Mouse (Mus musculus): Measurements from ENCODE around the gene Gstm3. TPM values are rescaled to one million over a fixed set of nuclear protein-coding genes. Genes with fewer than 3 reads are reported as not detected.

Gstm3 gene
- polyA plus RNA-seq, 1 experiment from 2014 or later, result 0.17 TPM

GRCm38 (mm10) chr3:108014098-108014973 is 45.3 kb upstream of the Gstm3 start:
- Histone ChIP-seq H3K27me3 (ENCODE audit: insufficient read depth, low read length) (no peaks in the 10 kb centered on the region), H3K4me3 (replicated peaks; ENCODE audit: low read depth, low read length) (no peak overlapping the region), H3K27ac (no peak overlapping the region; the same call in 1 of the 2 replicates), H3K9ac (ENCODE audit: low read depth, low read length) (no peak overlapping the region), H3K4me2 (ENCODE audit: low read length) (no peak overlapping the region), H3K36me3 (ENCODE audit: insufficient read depth, low read length) (no peaks in the 10 kb centered on the region), H3K4me1 (replicated peaks; ENCODE audit: insufficient read depth, low read length) (peaks cover 17% of the 10 kb centered on the region), H3K9me3 (replicated peaks; ENCODE audit: low read length) (no peaks in the 10 kb centered on the region)
- no peak for ATAC-seq (replicated peaks; ENCODE audit: low FRiP score, low read depth)
- no peak for DNase-seq (ENCODE audit: low spot score)
- WGBS, result 59% methylated on average over 7 of the region's 8 CpGs
- TF ChIP-seq CTCF (IDR thresholded peaks at IDR 0.05; ENCODE audit: low read depth), result no peak

GRCm38 (mm10) chr3:108013331-108013871 is 44.3 kb upstream of the Gstm3 start:
- H3K4me3 ChIP-seq (replicated peaks; ENCODE audit: low read depth, low read length), result no peak overlapping the region
- no peak for TF ChIP-seq CTCF (IDR thresholded peaks at IDR 0.05; ENCODE audit: low read depth)
- DNase-seq (ENCODE audit: low spot score) (peak; percentile 70), ATAC-seq (replicated peaks; ENCODE audit: low FRiP score, low read depth) (no peak)
- H3K4me1 ChIP-seq (replicated peaks; ENCODE audit: insufficient read depth, low read length), result peaks cover 15% of the 10 kb centered on the region
- H3K9ac ChIP-seq (ENCODE audit: low read depth, low read length), result no peak overlapping the region
- H3K9me3 ChIP-seq (replicated peaks; ENCODE audit: low read length), result no peaks in the 10 kb centered on the region
- H3K4me2 ChIP-seq (ENCODE audit: low read length), result no peak overlapping the region
- no peaks in the 10 kb centered on the region for H3K27me3 ChIP-seq (ENCODE audit: insufficient read depth, low read length)
- 65% methylated on average over 4 of the region's 4 CpGs for WGBS
- H3K36me3 ChIP-seq (ENCODE audit: insufficient read depth, low read length), result no peaks in the 10 kb centered on the region
- no peak overlapping the region for H3K27ac ChIP-seq

GRCm38 (mm10) chr3:108011558-108011957 is 42.5 kb upstream of the Gstm3 start:
- Histone ChIP-seq H3K27me3 (ENCODE audit: insufficient read depth, low read length) (no peaks in the 10 kb centered on the region), H3K36me3 (ENCODE audit: insufficient read depth, low read length) (no peaks in the 10 kb centered on the region), H3K4me3 (replicated peaks; ENCODE audit: low read depth, low read length) (no peak overlapping the region), H3K4me1 (replicated peaks; ENCODE audit: insufficient read depth, low read length) (peaks cover 9% of the 10 kb centered on the region; the same call in 1 of the 2 replicates), H3K9ac (ENCODE audit: low read depth, low read length) (no peak overlapping the region), H3K4me2 (ENCODE audit: low read length) (no peak overlapping the region), H3K27ac (no peak overlapping the region), H3K9me3 (replicated peaks; ENCODE audit: low read length) (no peaks in the 10 kb centered on the region)
- ATAC-seq (replicated peaks; ENCODE audit: low FRiP score, low read depth), result no peak
- no peak for TF ChIP-seq CTCF (IDR thresholded peaks at IDR 0.05; ENCODE audit: low read depth)
- 65% methylated on average over 3 of the region's 3 CpGs for WGBS
- DNase-seq (ENCODE audit: low spot score), result no peak

- 62% methylated on average over 2 of the region's 2 CpGs for WGBS
- ATAC-seq (replicated peaks; ENCODE audit: low FRiP score, low read depth), result no peak
These were observed 41.2 kb upstream of the Gstm3 start for GRCm38 (mm10) chr3:108010286-108010685.

GRCm38 (mm10) chr3:108002021-108002420 is 32.9 kb upstream of the Gstm3 start:
- DNase-seq (ENCODE audit: low spot score) (no peak), ATAC-seq (replicated peaks; ENCODE audit: low FRiP score, low read depth) (no peak)

More at GRCm38 (mm10) chr3:108010286-108010685, 41.2 kb upstream of the Gstm3 start:
- Histone ChIP-seq H3K27me3 (ENCODE audit: insufficient read depth, low read length) (no peaks in the 10 kb centered on the region), H3K4me1 (replicated peaks; ENCODE audit: insufficient read depth, low read length) (peaks cover 9% of the 10 kb centered on the region; the same call in 1 of the 2 replicates), H3K27ac (no peak overlapping the region), H3K9me3 (replicated peaks; ENCODE audit: low read length) (no peaks in the 10 kb centered on the region), H3K9ac (ENCODE audit: low read depth, low read length) (no peak overlapping the region), H3K4me3 (replicated peaks; ENCODE audit: low read depth, low read length) (no peak overlapping the region), H3K4me2 (ENCODE audit: low read length) (no peak overlapping the region), H3K36me3 (ENCODE audit: insufficient read depth, low read length) (no peaks in the 10 kb centered on the region)
- no peak for TF ChIP-seq CTCF (IDR thresholded peaks at IDR 0.05; ENCODE audit: low read depth)
- no peak for DNase-seq (ENCODE audit: low spot score)

GRCm38 (mm10) chr3:107999491-107999890 is 30.4 kb upstream of the Gstm3 start:
- 83% methylated on average over 3 of the region's 3 CpGs for WGBS
- DNase-seq (ENCODE audit: low spot score), result no peak

More at GRCm38 (mm10) chr3:108002021-108002420, 32.9 kb upstream of the Gstm3 start:
- no peaks in the 10 kb centered on the region for H3K36me3 ChIP-seq (ENCODE audit: insufficient read depth, low read length)
- H3K27ac ChIP-seq, result no peak overlapping the region
- 65% methylated on average over 8 of the region's 8 CpGs for WGBS
- H3K4me2 ChIP-seq (ENCODE audit: low read length), result no peak overlapping the region
- H3K4me3 ChIP-seq (replicated peaks; ENCODE audit: low read depth, low read length), result no peak overlapping the region
- no peak for TF ChIP-seq CTCF (IDR thresholded peaks at IDR 0.05; ENCODE audit: low read depth)
- no peak overlapping the region for H3K9ac ChIP-seq (ENCODE audit: low read depth, low read length)
- H3K27me3 ChIP-seq (ENCODE audit: insufficient read depth, low read length), result no peaks in the 10 kb centered on the region
- no peaks in the 10 kb centered on the region for H3K4me1 ChIP-seq (replicated peaks; ENCODE audit: insufficient read depth, low read length)
- H3K9me3 ChIP-seq (replicated peaks; ENCODE audit: low read length), result no peaks in the 10 kb centered on the region

More at GRCm38 (mm10) chr3:107999491-107999890, 30.4 kb upstream of the Gstm3 start:
- no peak overlapping the region for H3K4me2 ChIP-seq (ENCODE audit: low read length)
- no peaks in the 10 kb centered on the region for H3K36me3 ChIP-seq (ENCODE audit: insufficient read depth, low read length)
- H3K4me1 ChIP-seq (replicated peaks; ENCODE audit: insufficient read depth, low read length), result no peaks in the 10 kb centered on the region
- TF ChIP-seq CTCF (IDR thresholded peaks at IDR 0.05; ENCODE audit: low read depth), result no peak
- H3K4me3 ChIP-seq (replicated peaks; ENCODE audit: low read depth, low read length), result no peak overlapping the region
- no peak overlapping the region for H3K27ac ChIP-seq
- ATAC-seq (replicated peaks; ENCODE audit: low FRiP score, low read depth), result no peak
- no peak overlapping the region for H3K9ac ChIP-seq (ENCODE audit: low read depth, low read length)
- H3K27me3 ChIP-seq (ENCODE audit: insufficient read depth, low read length), result no peaks in the 10 kb centered on the region
- H3K9me3 ChIP-seq (replicated peaks; ENCODE audit: low read length), result no peaks in the 10 kb centered on the region

Data from kidney, postnatal 0 days (tissue).